Mouse (Mus musculus): Measurements from ENCODE around the gene Snai1.

DNA sequence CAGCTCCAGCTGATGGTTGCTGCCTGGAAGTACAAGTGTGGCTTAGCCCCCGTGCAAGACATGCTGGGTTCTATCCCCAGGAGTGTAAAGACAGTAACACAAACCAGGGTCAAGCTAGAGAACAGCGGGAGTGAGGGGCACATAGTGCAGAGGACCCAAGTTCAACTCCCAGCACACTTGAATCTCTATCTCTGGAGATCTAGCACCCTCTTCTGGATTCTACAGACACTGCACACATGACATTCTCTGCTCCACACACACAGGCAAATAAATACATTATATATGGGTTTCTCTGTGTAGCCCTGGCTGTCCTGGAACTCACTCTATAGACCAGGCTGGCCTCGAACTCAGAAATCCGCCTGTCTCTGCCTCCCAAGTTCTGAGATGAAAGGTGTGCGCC is 25.0 kb upstream of the Snai1 start:
- TF ChIP-seq POLR2A (IDR thresholded peaks at IDR 0.05; ENCODE audit: insufficient read depth, low read depth, low read length) (no peak), CTCF (IDR thresholded peaks at IDR 0.05; ENCODE audit: insufficient read depth, low read depth, low read length) (no peak)

Data from olfactory bulb, adult 2 months (tissue).